Mouse (Mus musculus) mouse embryonic stem cell (cell line): ENCODE measurements around the gene Tspan18.

Experiments
- in situ Hi-C, 2 experiments: fragments of 300-500 bp; cut with MboI; formaldehyde crosslinking; loops; 1 replicate in 1 of 2; 3 replicates in 1 of 2; pipeline ENCODE4 v1.14.3; 2019 to 2020; ENCODE audit warnings: low sequenced_read_pairs in 2 of 2, low pct_unique_long_range_greater_than_20kb in 1 of 2, mixed read lengths in 1 of 2; ENCODE audit not compliant: unreplicated experiment in 1 of 2

Gene Tspan18

GRCm38 (mm10) chr2:93243439-93244089 is 90.7 kb downstream of the Tspan18 start:
- in situ Hi-C loops, result loop anchor here in 1 of 2 experiments (25.0 kb wide), 1 partner anchor 94 kb away; the partner anchor contains the start of gene Tspan18

- in situ Hi-C loops, result loop anchor here in 1 of 2 experiments (25.0 kb wide), 1 partner anchor 95 kb away; the partner anchor contains the start of gene Tspan18
Observed at GRCm38 (mm10) chr2:93242166-93242565, 92.1 kb downstream of the Tspan18 start.

GRCm38 (mm10) chr2:93238864-93239263 is 95.4 kb downstream of the Tspan18 start:
- in situ Hi-C loops, result loop anchor here in 1 of 2 experiments (25.0 kb wide), 1 partner anchor 98 kb away; the partner anchor contains the start of gene Tspan18

- in situ Hi-C loops, result loop anchor here in 1 of 2 experiments (25.0 kb wide), 1 partner anchor 100 kb away; the partner anchor contains the start of gene Tspan18
Observed at GRCm38 (mm10) chr2:93237055-93237454, 97.2 kb downstream of the Tspan18 start.

GRCm38 (mm10) chr2:93232141-93232540 is 102.2 kb downstream of the Tspan18 start:
- in situ Hi-C loops, result loop anchor here in 1 of 2 experiments (25.0 kb wide), 1 partner anchor 105 kb away; the partner anchor contains the start of gene Tspan18

- in situ Hi-C loops, result loop anchor here in 1 of 2 experiments (25.0 kb wide), 1 partner anchor 109 kb away; the partner anchor contains the start of gene Tspan18
Observed at GRCm38 (mm10) chr2:93228480-93228824, 105.9 kb downstream of the Tspan18 start.

GRCm38 (mm10) chr2:93227713-93228479 is 106.4 kb downstream of the Tspan18 start:
- in situ Hi-C loops, result loop anchor here in 1 of 2 experiments (25.0 kb wide), 1 partner anchor 109 kb away; the partner anchor contains the start of gene Tspan18

- in situ Hi-C loops, result loop anchor here in 1 of 2 experiments (25.0 kb wide), 1 partner anchor 110 kb away; the partner anchor contains the start of gene Tspan18
Observed at GRCm38 (mm10) chr2:93226606-93227595, 107.4 kb downstream of the Tspan18 start.

GRCm38 (mm10) chr2:93223463-93223862 is 110.8 kb downstream of the Tspan18 start:
- in situ Hi-C loops, result loop anchor here in 1 of 2 experiments (25.0 kb wide), 1 partner anchor 189 kb away; no protein-coding TSS in a partner anchor

- in situ Hi-C loops, result loop anchor here in 1 of 2 experiments (25.0 kb wide), 1 partner anchor 192 kb away; no protein-coding TSS in a partner anchor
Observed at GRCm38 (mm10) chr2:93220447-93220846, 113.9 kb downstream of the Tspan18 start.

GRCm38 (mm10) chr2:93219576-93219975 is 114.7 kb downstream of the Tspan18 start:
- in situ Hi-C loops, result loop anchor here (10.0 to 25.0 kb wide), 3 partner anchors 115 to 195 kb away; partner anchors contain the start of gene Tspan18 (in 1 of the 2)

- in situ Hi-C loops, result loop anchor here (10.0 to 25.0 kb wide), 3 partner anchors 116 to 196 kb away; partner anchors contain the start of gene Tspan18 (in 1 of the 2)
Observed at GRCm38 (mm10) chr2:93218353-93218990, 115.8 kb downstream of the Tspan18 start.

- in situ Hi-C loops, result loop anchor here (10.0 to 25.0 kb wide), 3 partner anchors 118 to 198 kb away; partner anchors contain the start of gene Tspan18 (in 1 of the 2)
Observed at GRCm38 (mm10) chr2:93217015-93217414, 117.3 kb downstream of the Tspan18 start.

- in situ Hi-C loops, result loop anchor here (10.0 to 25.0 kb wide), 3 partner anchors 119 to 199 kb away; partner anchors contain the start of gene Tspan18 (in 1 of the 2)
Observed at GRCm38 (mm10) chr2:93215790-93216189, 118.5 kb downstream of the Tspan18 start.

GRCm38 (mm10) chr2:93214192-93214591 is 120.1 kb downstream of the Tspan18 start:
- in situ Hi-C loops, result loop anchor here (10.0 to 25.0 kb wide), 3 partner anchors 121 to 201 kb away; partner anchors contain the start of gene Tspan18 (in 1 of the 2)

GRCm38 (mm10) chr2:93212865-93213264 is 121.4 kb downstream of the Tspan18 start:
- in situ Hi-C loops, result loop anchor here (10.0 to 25.0 kb wide), 3 partner anchors 122 to 202 kb away; partner anchors contain the start of gene Tspan18 (in 1 of the 2)

GRCm38 (mm10) chr2:93212386-93212785 is 121.9 kb downstream of the Tspan18 start:
- in situ Hi-C loops, result loop anchor here (10.0 to 25.0 kb wide), 3 partner anchors 122 to 202 kb away; partner anchors contain the start of gene Tspan18 (in 1 of the 2)
